Mouse (Mus musculus) lung, adult 2 months (tissue): ENCODE data around the gene Ankrd17. TPM values are rescaled to one million over a fixed set of nuclear protein-coding genes. Genes with fewer than 3 reads are reported as not detected.

ENCODE experiments used
- DNase-seq: peaks from one replicate; pipeline ENCODE4 v3.0.0; 2022
- H3K4me1 ChIP-seq: fragments of 200-500 bp; 2 replicates; pipeline ENCODE4 v1.6.1; 2011; ENCODE audit warnings: low read length; ENCODE audit not compliant: control insufficient read depth, insufficient read depth
- H3K4me3 ChIP-seq: fragments of 200-500 bp; replicated peaks from 2 replicates; pipeline ENCODE3; 2011; ENCODE audit warnings: low read depth, mild to moderate bottlenecking, control low read depth, low read length; ENCODE audit errors: extremely low read depth
- CTCF ChIP-seq: fragments of 200-500 bp; IDR thresholded peaks from 2 replicates; pipeline ENCODE4 v1.5.1; 2011; ENCODE audit warnings: mild to moderate bottlenecking, low read length, control low read depth; ENCODE audit not compliant: insufficient read depth
- POLR2A ChIP-seq: fragments of 200-500 bp; IDR thresholded peaks from 2 replicates; pipeline ENCODE4 v1.6.1; 2011; ENCODE audit warnings: low read depth, mild to moderate bottlenecking, control low read depth, low read length, borderline replicate concordance; ENCODE audit errors: extremely low read depth
- WGBS: fragments of 180-500 bp; shearing (Covaris S2); methylation state at CpG from one replicate; pipeline ENCODE4 v1.1.7; 2018; 5-methylcytosine and 5-hydroxymethylcytosine counted together
- polyA plus RNA-seq: library from polyadenylated mRNA; depleted of rRNA; stranded (reverse); fragments of >200 nt; gene quantifications from 2 replicates; pipeline ENCODE4 v1.2.3, GENCODE M21; 2012

Gene Ankrd17
- polyA plus RNA-seq, 1 experiment, result 22.4 TPM

DNA sequence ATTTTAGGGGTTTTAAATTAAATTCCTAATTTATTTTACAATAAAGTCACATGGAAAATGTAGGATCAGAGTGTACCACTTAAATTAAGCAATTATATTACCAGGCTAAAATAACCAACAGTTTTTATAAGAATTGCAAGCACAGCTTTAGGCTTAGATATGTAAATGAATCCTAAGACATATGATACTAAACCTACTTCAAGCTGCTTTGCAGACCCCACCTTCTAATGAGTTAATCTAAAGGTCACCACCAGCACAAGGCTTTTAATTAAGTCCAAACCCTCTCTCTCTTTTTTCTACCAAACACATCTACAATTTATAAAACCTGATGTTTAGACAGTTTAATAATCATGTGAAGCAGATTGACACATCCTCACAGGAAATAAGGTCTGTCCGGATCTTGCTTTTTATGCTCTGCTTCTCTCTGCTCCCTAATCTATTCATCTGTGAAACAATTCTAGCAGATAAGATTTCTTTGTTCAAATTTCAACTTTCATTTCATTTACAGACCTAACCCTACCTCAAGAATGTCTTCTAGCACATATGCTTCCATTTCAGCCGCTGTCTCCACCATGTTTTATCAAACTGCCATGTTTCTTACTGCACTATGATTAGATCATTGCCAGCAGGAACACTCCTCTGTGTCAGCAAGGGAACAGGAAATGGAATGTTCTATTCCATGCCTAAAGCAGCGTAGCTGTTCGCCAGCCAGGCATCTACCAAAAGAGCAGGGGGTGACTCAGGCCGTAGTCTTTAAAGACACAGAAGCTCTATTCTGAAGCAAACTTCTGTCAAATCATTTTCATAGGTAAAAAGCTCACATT lies 27.0 kb downstream of the Ankrd17 start:
- DNase-seq, result peak; percentile 21
- 16% methylated on average over 5 of the region's 5 CpGs for WGBS

DNA sequence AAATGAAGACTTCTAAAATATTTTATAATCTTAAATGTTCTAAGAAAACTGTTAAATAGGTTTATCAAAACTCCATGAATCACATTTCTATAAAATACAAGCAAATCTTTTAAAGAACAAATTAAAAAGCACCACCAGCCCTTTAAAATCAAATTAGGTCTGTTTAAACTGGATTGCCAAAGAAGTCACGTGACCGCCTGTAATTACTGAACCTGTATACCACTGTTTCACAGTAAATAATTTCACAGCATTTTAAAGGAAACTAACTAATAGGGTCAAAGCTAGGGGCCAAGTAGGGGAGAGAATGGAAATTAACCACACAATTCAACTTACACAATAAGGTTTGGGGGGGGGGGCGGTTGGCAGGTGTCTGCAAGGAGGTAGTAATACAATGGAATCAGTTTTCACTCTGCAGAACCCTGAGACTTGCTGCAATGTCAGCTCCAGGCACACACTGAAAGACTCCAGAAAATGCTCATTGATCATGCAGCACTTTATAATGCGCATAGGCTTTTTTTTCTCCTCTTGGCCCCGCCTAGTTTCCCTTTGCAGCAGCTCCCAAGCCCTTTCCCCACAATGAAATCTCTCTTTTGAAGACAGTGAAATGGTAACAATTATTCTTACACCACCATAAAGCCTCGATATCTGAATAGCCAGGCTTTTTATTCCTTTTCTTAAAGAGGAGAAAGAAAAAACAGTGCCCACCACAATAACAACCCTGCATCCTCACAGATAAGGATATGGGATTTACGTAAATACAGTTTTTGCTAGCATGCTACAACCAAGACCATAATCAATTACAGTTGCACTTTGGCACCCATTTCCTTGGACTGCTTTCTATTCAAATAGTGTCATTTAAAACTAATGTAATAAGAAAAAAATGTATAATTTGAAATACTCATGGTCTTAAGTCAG lies 27.9 kb downstream of the Ankrd17 start:
- Histone ChIP-seq H3K4me1 (peaks cover 2% of the 10 kb centered on the region), H3K4me3 (no peak overlapping the region)
- 76% methylated on average over 7 of the region's 7 CpGs for WGBS
- no peak for DNase-seq
- no peak for TF ChIP-seq CTCF
- no peak for TF ChIP-seq POLR2A

More for the DNA sequence above, 27.0 kb downstream of the Ankrd17 start:
- TF ChIP-seq POLR2A, result no peak
- no peak for TF ChIP-seq CTCF
- Histone ChIP-seq H3K4me3 (peak overlapping the region; percentile 48), H3K4me1 (peaks cover 2% of the 10 kb centered on the region)

DNA sequence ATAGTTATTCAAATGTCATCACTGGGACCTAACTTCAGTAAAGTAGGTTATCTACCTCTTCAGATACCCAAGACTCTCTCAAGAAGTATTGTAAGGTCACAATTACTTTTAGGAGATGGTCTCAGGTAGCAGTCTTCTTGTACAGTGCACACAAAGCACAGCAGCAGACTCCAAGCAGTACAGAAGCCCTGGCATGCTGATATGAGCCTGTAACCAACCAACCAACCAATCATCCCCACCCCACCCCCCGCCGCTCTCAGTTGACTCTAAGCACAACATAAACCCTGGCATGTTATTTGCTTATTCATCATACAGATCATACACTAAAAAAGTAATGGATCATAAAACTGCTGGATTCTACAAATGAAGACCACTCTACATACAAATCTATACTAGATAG lies 33.9 kb downstream of the Ankrd17 start:
- TF ChIP-seq CTCF (no peak), POLR2A (no peak)
- DNase-seq, result no peak
- 83% methylated on average over 2 of the region's 2 CpGs for WGBS
- H3K4me3 ChIP-seq, result no peak overlapping the region
- H3K4me1 ChIP-seq, result peaks cover 5% of the 10 kb centered on the region

DNA sequence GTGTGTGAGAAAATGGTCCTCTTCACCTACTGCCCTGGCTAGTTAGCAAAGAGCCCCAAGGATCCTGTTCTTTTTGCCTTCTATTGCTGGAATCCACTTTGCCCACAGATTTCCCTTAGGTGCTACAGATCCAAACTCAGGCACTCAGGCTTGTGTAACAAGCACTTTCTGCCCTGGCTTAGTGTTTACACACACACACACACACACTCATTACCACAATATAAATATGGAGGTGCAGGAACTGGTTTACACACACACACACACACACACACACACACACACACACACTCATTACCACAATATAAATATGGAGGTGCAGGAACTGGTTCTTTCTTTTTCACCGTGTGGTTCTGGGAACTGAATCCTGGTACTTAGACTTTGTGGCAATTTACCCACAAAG lies 35.3 kb downstream of the Ankrd17 start:
- WGBS, result 19% methylated on average over 1 of the region's 1 CpGs
- Histone ChIP-seq H3K4me3 (no peak overlapping the region), H3K4me1 (peaks cover 7% of the 10 kb centered on the region)
- no peak for DNase-seq
- TF ChIP-seq POLR2A (no peak), CTCF (no peak)

DNA sequence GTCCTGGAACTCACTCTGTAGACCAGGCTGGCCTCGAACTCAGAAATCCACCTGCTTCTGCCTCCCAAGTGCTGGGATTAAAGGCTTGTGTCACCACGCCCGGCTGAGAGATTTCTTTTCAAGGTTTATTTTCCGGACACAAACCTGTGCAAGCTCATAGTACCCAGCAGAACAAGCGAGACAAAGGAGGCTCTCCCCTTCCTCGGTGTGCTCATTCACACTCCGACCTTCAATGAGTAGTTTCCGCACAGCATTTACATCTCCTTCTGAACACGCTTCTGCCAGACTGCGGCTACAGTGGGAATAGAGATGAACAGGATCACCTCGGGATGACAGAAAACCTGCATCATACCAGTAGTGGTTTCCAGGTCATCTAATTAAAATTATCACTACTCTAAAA lies 68.0 kb downstream of the Ankrd17 start:
- no peaks in the 10 kb centered on the region for H3K4me1 ChIP-seq
- no peak for TF ChIP-seq POLR2A
- TF ChIP-seq CTCF, result no peak
- H3K4me3 ChIP-seq, result no peak overlapping the region
- DNase-seq, result no peak
- WGBS, result 96% methylated on average over 11 of the region's 11 CpGs

DNA sequence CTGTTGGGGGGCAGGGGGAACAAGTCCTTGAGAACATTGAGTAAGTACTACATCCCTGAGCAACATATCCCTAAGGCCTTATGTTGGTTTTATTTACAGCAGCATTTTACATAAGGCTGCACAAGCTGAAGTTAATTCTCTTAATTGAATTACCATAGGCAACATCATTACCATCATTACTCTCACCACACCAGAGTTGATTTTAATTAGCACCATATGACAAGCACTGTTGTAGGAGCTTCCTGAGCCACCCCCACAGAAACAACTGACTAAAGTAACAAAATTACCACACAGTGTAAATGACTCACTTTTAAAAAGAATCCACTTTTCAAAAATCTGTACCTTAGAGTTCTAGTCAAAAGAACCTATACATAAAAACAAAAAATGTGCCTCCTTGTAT lies 76.5 kb downstream of the Ankrd17 start:
- no peak overlapping the region for H3K4me3 ChIP-seq
- TF ChIP-seq CTCF, result no peak
- TF ChIP-seq POLR2A, result no peak
- no peaks in the 10 kb centered on the region for H3K4me1 ChIP-seq
- no peak for DNase-seq

DNA sequence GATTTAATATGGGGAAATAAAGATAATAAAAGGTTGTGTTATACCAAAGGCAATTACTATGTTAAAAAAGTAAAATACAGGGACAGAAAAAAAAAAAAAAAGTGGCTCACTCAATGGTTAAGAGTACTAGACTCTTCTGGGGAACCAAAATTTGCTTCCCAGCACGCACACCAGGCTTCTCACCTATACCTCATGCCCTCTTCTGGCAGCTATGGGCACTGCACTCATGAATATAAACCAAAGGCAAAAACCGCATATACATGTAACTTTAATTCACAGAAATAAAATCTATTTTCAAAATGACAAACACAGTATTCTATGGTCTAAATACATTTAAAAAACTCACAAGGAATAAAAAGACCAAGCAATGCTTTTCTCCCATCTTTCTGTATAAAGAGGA lies 79.8 kb downstream of the Ankrd17 start:
- TF ChIP-seq POLR2A, result no peak
- peak; percentile 51 for TF ChIP-seq CTCF
- 69% methylated on average over 2 of the region's 2 CpGs for WGBS
- DNase-seq, result peak; percentile 22
- Histone ChIP-seq H3K4me1 (no peaks in the 10 kb centered on the region), H3K4me3 (no peak overlapping the region)

DNA sequence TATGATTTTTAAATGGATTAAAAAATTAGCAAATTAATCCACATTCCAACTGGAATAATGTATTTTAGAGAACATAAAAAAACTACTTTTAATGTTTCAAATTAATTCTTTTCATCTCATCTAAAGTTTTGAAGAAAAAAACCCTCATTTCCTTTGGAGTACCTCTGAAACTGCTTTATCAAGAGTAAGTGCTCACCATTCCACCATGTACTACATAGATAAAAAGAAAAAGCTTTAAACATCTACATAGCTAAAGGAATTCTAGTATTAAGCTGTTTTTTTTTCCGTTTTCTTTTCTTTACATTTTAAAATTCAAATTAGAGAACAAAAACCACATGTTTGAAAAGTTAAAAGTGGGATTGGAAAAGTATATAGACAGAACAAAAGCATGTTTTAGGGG lies 86.3 kb downstream of the Ankrd17 start:
- 81% methylated on average over 1 of the region's 1 CpGs for WGBS
- no peak for DNase-seq
- no peak for TF ChIP-seq POLR2A
- Histone ChIP-seq H3K4me1 (no peaks in the 10 kb centered on the region), H3K4me3 (no peak overlapping the region)

DNA sequence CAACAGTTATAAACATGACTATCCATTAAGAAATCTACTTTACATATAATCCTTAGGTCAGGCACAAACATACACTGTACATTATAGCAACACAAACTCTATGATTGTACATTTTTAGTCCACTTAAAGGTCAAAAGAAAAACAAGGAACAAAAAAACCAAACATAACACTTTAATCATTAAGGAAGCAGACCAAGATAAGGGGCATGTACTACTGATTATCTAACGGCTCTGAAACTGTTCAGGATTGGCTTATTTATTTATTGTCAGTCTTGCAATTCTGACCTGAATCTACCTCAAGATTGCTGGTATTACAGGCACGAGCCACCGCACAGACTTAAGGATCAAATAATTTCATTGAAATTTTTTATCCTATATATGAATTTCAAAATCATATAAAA lies 87.0 kb downstream of the Ankrd17 start:
- no peak for TF ChIP-seq POLR2A
- TF ChIP-seq CTCF, result no peak
- WGBS, result 78% methylated on average over 3 of the region's 3 CpGs
- no peak for DNase-seq
- Histone ChIP-seq H3K4me1 (no peaks in the 10 kb centered on the region), H3K4me3 (no peak overlapping the region)
